Mouse (Mus musculus) left cerebral cortex, postnatal 36 days (tissue): Measurements from ENCODE around the gene Gm43638. TPM values are rescaled to one million over a fixed set of nuclear protein-coding genes. Genes with fewer than 3 reads are reported as not detected.

Experiments used
- total RNA-seq, 2 experiments: library from RNA; stranded (reverse); gene quantifications; 2 replicates each; pipeline ENCODE4 v1.2.3; 2021

Gene Gm43638
- total RNA-seq, 2 experiments from 2014 or later: not detected

Other genes starting within 250 kb of the Gm43638 start
- gene Ugt2b37, start 232.0 kb downstream of the Gm43638 start, total RNA-seq: not detected
- not detected for gene Ugt2a3, start 149.6 kb downstream of the Gm43638 start, total RNA-seq
- gene Ugt2b38, start 62.6 kb downstream of the Gm43638 start, total RNA-seq: not detected
- gene Ugt2a2, start 4.5 kb downstream of the Gm43638 start, total RNA-seq: not detected
- not detected for gene Ugt2a1, start 4.1 kb upstream of the Gm43638 start, total RNA-seq
- not detected for gene Sult1b1, start 51.4 kb upstream of the Gm43638 start, total RNA-seq
- gene Sult1d1, start 82.2 kb upstream of the Gm43638 start, total RNA-seq: not detected
- gene Sult1e1, start 104.8 kb upstream of the Gm43638 start, total RNA-seq: not detected
- gene Csn1s1, start 179.4 kb upstream of the Gm43638 start, total RNA-seq: not detected
- gene Csn2, start 212.8 kb upstream of the Gm43638 start, total RNA-seq: not detected